10 mouse cellular contexts compared by ENCODE assay signal in genomic region chr9:21691862-21692261, GRCm38 (mm10). TPM values are rescaled to one million over a fixed set of nuclear protein-coding genes. Genes with fewer than 3 reads are reported as not detected.
A peak's percentile ranks its signal among the peaks of the same experiment; 100 is the strongest.
DNase-seq lines count a peak whose midpoint lies in the region; ATAC-seq and TF ChIP-seq lines count a peak whose summit lies in the region.
"Had no signal": no experiment of that assay in that cellular context is flagged by ENCODE, and none has a peak within 500 bp of the region (broad histone marks: within the 10 kb centered on the region; RNA-seq: fewer than 3 reads in every experiment).

No protein-coding gene starts in this region.

- H3K79me2 ChIP-seq in C2C12 (ENCODE audit: control insufficient read depth, insufficient read depth) = peaks cover 7% of the 10 kb centered on the region

- peak; percentile 36 for DNase-seq in hindbrain, embryonic 14.5 days (ENCODE audit: low spot score)
- DNase-seq in R1 (ENCODE audit: low read depth, low spot score) = peak; percentile 36
- DNase-seq in midbrain, postnatal 0 days (ENCODE audit: low spot score) = peak; percentile 44
- DNase-seq in frontal cortex, postnatal 14 days (ENCODE audit: low spot score in 2 of 2) = no peak

- H3K27ac ChIP-seq in hindbrain, embryonic 14.5 days = no peak overlapping the region
- no peak overlapping the region for H3K27ac ChIP-seq in hindbrain, embryonic 16.5 days (ENCODE audit: low read depth, low read length)
- H3K27ac ChIP-seq in hindbrain, embryonic 15.5 days (replicated peaks) = no peak overlapping the region
- H3K27ac ChIP-seq in midbrain, postnatal 0 days (ENCODE audit: low read depth, low read length) = no peak overlapping the region

- H3K9ac ChIP-seq in hindbrain, embryonic 14.5 days = no peak overlapping the region
- H3K9ac ChIP-seq in hindbrain, embryonic 16.5 days (ENCODE audit: low read depth, low read length) = no peak overlapping the region
- no peak overlapping the region for H3K9ac ChIP-seq in hindbrain, embryonic 15.5 days
- no peak overlapping the region for H3K9ac ChIP-seq in midbrain, postnatal 0 days (replicated peaks; ENCODE audit: low read length, poor library complexity, severe bottlenecking)

- no peak for ATAC-seq in hindbrain, embryonic 14.5 days (ENCODE audit: low FRiP score)
- no peak for ATAC-seq in hindbrain, embryonic 16.5 days
- ATAC-seq in hindbrain, embryonic 15.5 days (ENCODE audit: low FRiP score, low read depth) = 0 out of 2 replicates have a peak, but pooled peaks have one; percentile 27
- peak; percentile 23; the same call in 1 of the 2 replicates for ATAC-seq in midbrain, postnatal 0 days (ENCODE audit: low FRiP score)
- ATAC-seq in monocyte, adult 5-6 weeks (replicated peaks; ENCODE audit: insufficient number of reproducible peaks, low FRiP score, low TSS enrichment, poor library complexity, severe bottlenecking) = no peak

- H3K4me2 ChIP-seq in hindbrain, embryonic 14.5 days (replicated peaks) = no peak overlapping the region
- H3K4me2 ChIP-seq in hindbrain, embryonic 16.5 days (ENCODE audit: low read length) = no peak overlapping the region
- H3K4me2 ChIP-seq in hindbrain, embryonic 15.5 days = no peak overlapping the region
- H3K4me2 ChIP-seq in midbrain, postnatal 0 days (ENCODE audit: low read depth, low read length, poor library complexity, severe bottlenecking) = no peak overlapping the region

- H3K9me3 ChIP-seq in hindbrain, embryonic 14.5 days (ENCODE audit: control insufficient read depth, low read length) = no peaks in the 10 kb centered on the region
- no peaks in the 10 kb centered on the region for H3K9me3 ChIP-seq in hindbrain, embryonic 16.5 days (ENCODE audit: control insufficient read depth, low read length)
- H3K9me3 ChIP-seq in hindbrain, embryonic 15.5 days = no peaks in the 10 kb centered on the region
- H3K9me3 ChIP-seq in midbrain, postnatal 0 days (ENCODE audit: low read length) = no peaks in the 10 kb centered on the region
- H3K9me3 ChIP-seq: megakaryocyte, embryonic 14.5 days had no signal

- peaks cover 97% of the 10 kb centered on the region for H3K36me3 ChIP-seq in hindbrain, embryonic 14.5 days (replicated peaks; ENCODE audit: control insufficient read depth, insufficient read depth)
- peaks cover 29% of the 10 kb centered on the region for H3K36me3 ChIP-seq in hindbrain, embryonic 16.5 days (ENCODE audit: control insufficient read depth, insufficient read depth, low read length)
- H3K36me3 ChIP-seq in C2C12 (ENCODE audit: control insufficient read depth, insufficient read depth) = peaks cover 53% of the 10 kb centered on the region
- H3K36me3 ChIP-seq in hindbrain, embryonic 15.5 days = peaks cover 65% of the 10 kb centered on the region
- H3K36me3 ChIP-seq in midbrain, postnatal 0 days (ENCODE audit: insufficient read depth, low read length) = peaks cover 42% of the 10 kb centered on the region

- H3K27me3 ChIP-seq in hindbrain, embryonic 14.5 days (ENCODE audit: control insufficient read depth, insufficient read depth, low read length) = no peaks in the 10 kb centered on the region
- no peaks in the 10 kb centered on the region for H3K27me3 ChIP-seq in hindbrain, embryonic 16.5 days (replicated peaks; ENCODE audit: control insufficient read depth, insufficient read depth, low read length)
- H3K27me3 ChIP-seq in C2C12 (ENCODE audit: control insufficient read depth, insufficient read depth, insufficient read length) = no peaks in the 10 kb centered on the region
- no peaks in the 10 kb centered on the region for H3K27me3 ChIP-seq in hindbrain, embryonic 15.5 days
- H3K27me3 ChIP-seq in midbrain, postnatal 0 days (ENCODE audit: insufficient read depth, low read length) = no peaks in the 10 kb centered on the region
- H3K27me3 ChIP-seq: megakaryocyte, embryonic 14.5 days had no signal

- H3K79me3 ChIP-seq in C2C12 (ENCODE audit: low read depth) = no peaks in the 10 kb centered on the region

- TF ChIP-seq CTCF in C2C12 (IDR thresholded peaks at IDR 0.05; ENCODE audit: control insufficient read depth, insufficient read depth, insufficient read length) = peak; percentile 45
- TF ChIP-seq CTCF in midbrain, postnatal 0 days (IDR thresholded peaks at IDR 0.05) = peak; percentile 58

- no peak overlapping the region for H3K4me3 ChIP-seq in hindbrain, embryonic 14.5 days (replicated peaks; ENCODE audit: low read length)
- no peak overlapping the region for H3K4me3 ChIP-seq in hindbrain, embryonic 16.5 days (ENCODE audit: low read length)
- H3K4me3 ChIP-seq in C2C12 (ENCODE audit: insufficient read depth, poor library complexity, severe bottlenecking) = no peak overlapping the region
- no peak overlapping the region for H3K4me3 ChIP-seq in hindbrain, embryonic 15.5 days
- no peak overlapping the region for H3K4me3 ChIP-seq in midbrain, postnatal 0 days (ENCODE audit: low read depth, low read length)
- H3K4me3 ChIP-seq: erythroblast, embryonic 14.5 days; megakaryocyte, embryonic 14.5 days had no signal

- 60% methylated on average over 2 of the region's 2 CpGs for WGBS in hindbrain, embryonic 14.5 days
- WGBS in hindbrain, embryonic 16.5 days = 63% methylated on average over 2 of the region's 2 CpGs
- 54% methylated on average over 2 of the region's 2 CpGs for WGBS in hindbrain, embryonic 15.5 days
- 49% methylated on average over 2 of the region's 2 CpGs for WGBS in midbrain, postnatal 0 days

- H3ac ChIP-seq in C2C12 (ENCODE audit: control insufficient read depth, insufficient read length, low read depth) = no peak overlapping the region

- H3K4me1 ChIP-seq in hindbrain, embryonic 14.5 days (replicated peaks; ENCODE audit: control insufficient read depth, insufficient read depth, low read length) = no peaks in the 10 kb centered on the region
- H3K4me1 ChIP-seq in hindbrain, embryonic 16.5 days (ENCODE audit: control insufficient read depth, insufficient read depth, low read depth, low read length) = no peaks in the 10 kb centered on the region
- H3K4me1 ChIP-seq in hindbrain, embryonic 15.5 days (replicated peaks) = no peaks in the 10 kb centered on the region
- H3K4me1 ChIP-seq in midbrain, postnatal 0 days (ENCODE audit: insufficient read depth, low read length) = no peaks in the 10 kb centered on the region

TF ChIP-seq in C2C12, 6 proteins besides CTCF, POLR2A, EP300 and RAD21:
- TF ChIP-seq MYOG (IDR thresholded peaks at IDR 0.05; ENCODE audit: control insufficient read depth, extremely low read depth, insufficient read length) = no peak
- no peak for TF ChIP-seq FOSL1 (IDR thresholded peaks at IDR 0.05; ENCODE audit: insufficient read depth, low read length, poor library complexity, severe bottlenecking)
- TF ChIP-seq MYOD1 (IDR thresholded peaks at IDR 0.05; ENCODE audit: control insufficient read depth, insufficient read length, low read depth) = no peak
- TF ChIP-seq MAX (IDR thresholded peaks at IDR 0.05) = no peak

RNA-seq across cellular contexts. Expression of gene Ldlr, which starts 31.4 kb away (rescaled TPM):
- polyA plus RNA-seq in hindbrain, embryonic 14.5 days (2014; fragmentation: Nextera tagmentation; extraction: Ambion mirVana) = 7.3 and 7.9 TPM in 2 replicates
- 15.6 and 17.5 TPM in 2 replicates for polyA plus RNA-seq in hindbrain, embryonic 16.5 days (2015; fragmentation: Nextera tagmentation; extraction: Ambion mirVana)
- polyA plus RNA-seq in C2C12 (2012; fragmentation: generic; extraction: Trizol) = 58.3 TPM
- polyA plus RNA-seq in hindbrain, embryonic 15.5 days (2015; fragmentation: Nextera tagmentation; extraction: Ambion mirVana) = 15.6 and 18.3 TPM in 2 replicates
- total RNA-seq in midbrain, postnatal 0 days (2014; rRNA removed) = 16.7 and 27.7 TPM in 2 replicates
- 9.6 and 10.3 TPM in 2 replicates for polyA plus RNA-seq in midbrain, postnatal 0 days (2015; fragmentation: Nextera tagmentation; extraction: Ambion mirVana)
- total RNA-seq in monocyte, adult 5-6 weeks (2017) = 63.8 to 106 TPM (median 96.1 TPM) in 3 replicates

Comparison
In these comparisons a context has a peak if more than half of its experiments do, and no peak if none do; other contexts are left out.
1. ATAC-seq: peak in hindbrain, embryonic 15.5 days (single experiment) and midbrain, postnatal 0 days (single experiment); none in hindbrain, embryonic 14.5 days (single experiment), hindbrain, embryonic 16.5 days (single experiment) and monocyte, adult 5-6 weeks (single experiment).
2. DNase-seq: peak in hindbrain, embryonic 14.5 days (single experiment), R1 (single experiment) and midbrain, postnatal 0 days (single experiment); none in frontal cortex, postnatal 14 days (0 of 2).